Mouse (Mus musculus) liver, embryonic 13.5 days (tissue): ENCODE data around the gene Por. TPM values are rescaled to one million over a fixed set of nuclear protein-coding genes. Genes with fewer than 3 reads are reported as not detected.

ENCODE experiments used
- ATAC-seq: fragments of 200-750 bp; cut with Nextera tagmentation; 2 replicates; pipeline ENCODE4 v1.8.0; 2017; ENCODE audit warnings: low read depth, mild to moderate bottlenecking, moderate number of reproducible peaks, moderate library complexity
- DNase-seq: peaks from one replicate; pipeline ENCODE4 v3.0.0; 2022
- H3K27ac ChIP-seq: fragments of 300-500 bp; sonication (generic); 2 replicates; pipeline ENCODE4 v1.5.1; 2015; ENCODE audit warnings: moderate library complexity, mild to moderate bottlenecking, inconsistent platforms
- H3K27me3 ChIP-seq: fragments of 300-500 bp; sonication (generic); 2 replicates; pipeline ENCODE4 v1.6.1; 2015; ENCODE audit warnings: mild to moderate bottlenecking, inconsistent platforms
- H3K36me3 ChIP-seq: fragments of 300-500 bp; sonication (generic); 2 replicates; pipeline ENCODE4 v1.6.1; 2015; ENCODE audit warnings: mild to moderate bottlenecking, inconsistent platforms
- H3K4me1 ChIP-seq: fragments of 300-500 bp; sonication (generic); replicated peaks from 2 replicates; pipeline ENCODE4 v1.6.1; 2015; ENCODE audit warnings: inconsistent platforms
- H3K4me2 ChIP-seq: fragments of 300-500 bp; sonication (generic); 2 replicates; pipeline ENCODE4 v1.6.1; 2015; ENCODE audit warnings: inconsistent platforms, mild to moderate bottlenecking, moderate library complexity
- H3K4me3 ChIP-seq: fragments of 300-500 bp; sonication (generic); replicated peaks from 2 replicates; pipeline ENCODE4 v1.5.1; 2015; ENCODE audit warnings: mild to moderate bottlenecking, inconsistent platforms
- H3K9ac ChIP-seq: fragments of 300-500 bp; sonication (generic); 2 replicates; pipeline ENCODE4 v1.6.1; 2015; ENCODE audit warnings: mild to moderate bottlenecking, inconsistent platforms
- H3K9me3 ChIP-seq: fragments of 300-500 bp; sonication (generic); replicated peaks from 2 replicates; pipeline ENCODE4 v1.6.1; 2016; ENCODE audit warnings: inconsistent platforms
- WGBS: fragments of 180-500 bp; shearing (Covaris S2); methylation state at CpG from one replicate; pipeline ENCODE4 v1.1.7; 2015; ENCODE audit not compliant: insufficient replicate concordance; 5-methylcytosine and 5-hydroxymethylcytosine counted together
- polyA plus RNA-seq: library from polyadenylated mRNA; unstranded; fragments of >200 nt; fragmentation: Nextera tagmentation; extraction: Ambion mirVana; gene quantifications from 2 replicates; pipeline ENCODE4 v1.2.1, GENCODE M21; 2015

Por gene
- polyA plus RNA-seq, 1 experiment from 2014 or later: 26.7 TPM

DNA sequence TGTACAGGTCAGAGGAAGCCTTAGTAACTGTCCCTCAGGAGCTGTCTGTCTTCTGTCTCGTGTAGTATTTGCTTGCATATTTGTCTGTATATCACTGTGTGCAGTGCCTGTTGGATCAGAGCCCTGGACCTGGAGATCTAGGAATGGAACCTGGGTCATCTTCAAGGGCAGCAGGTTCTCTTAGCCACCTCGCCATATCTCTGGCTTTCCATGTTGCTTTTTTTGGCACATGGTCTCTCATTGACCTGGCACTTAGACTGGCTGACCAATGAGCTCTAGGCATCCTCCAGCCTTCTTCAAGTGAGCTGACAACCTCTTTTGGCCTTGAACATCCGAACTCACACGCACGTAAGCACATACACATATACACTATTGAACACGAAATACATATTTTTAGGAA lies 32.4 kb downstream of the Por start:
- no peak for ATAC-seq
- WGBS: 63% methylated on average over 6 of the region's 6 CpGs
- no peak overlapping the region for H3K4me3 ChIP-seq
- H3K4me1 ChIP-seq: peaks cover 37% of the 10 kb centered on the region
- H3K4me2 ChIP-seq: no peak overlapping the region
- no peak for DNase-seq
- H3K27me3 ChIP-seq: no peaks in the 10 kb centered on the region
- no peak overlapping the region for H3K9ac ChIP-seq
- H3K9me3 ChIP-seq: no peaks in the 10 kb centered on the region
- H3K36me3 ChIP-seq: peaks cover 15% of the 10 kb centered on the region; the same call in 1 of the 2 replicates
- H3K27ac ChIP-seq: no peak overlapping the region

DNA sequence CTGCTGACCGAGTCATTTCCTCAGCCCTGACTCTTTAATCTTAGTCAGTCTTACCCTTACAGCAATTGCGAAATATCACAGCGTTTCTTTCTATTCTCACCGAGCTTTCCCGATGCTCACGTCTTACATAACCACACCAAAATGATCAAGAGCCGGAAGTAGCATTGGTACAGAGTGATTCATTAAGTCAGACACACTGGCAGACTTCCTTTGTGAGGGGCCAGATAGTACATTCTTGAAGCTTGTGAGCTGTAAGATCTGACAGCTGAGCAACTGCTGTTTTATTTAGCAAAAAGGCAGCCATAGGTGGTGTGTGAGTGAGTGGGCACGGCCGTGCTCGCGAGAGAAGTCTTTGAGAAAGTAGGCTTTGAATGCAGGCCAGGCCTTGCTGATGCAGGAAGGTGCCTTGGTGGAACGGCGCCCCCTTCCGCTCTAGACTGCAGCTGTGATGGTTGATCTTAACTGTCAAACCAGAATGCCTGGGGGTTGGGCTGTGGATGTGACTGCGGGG lies 32.9 kb downstream of the Por start:
- DNase-seq (peak; percentile 37), ATAC-seq (peak; percentile 37; the same call in 1 of the 2 replicates)
- H3K4me2 ChIP-seq: 0 out of 2 replicates have a peak overlapping the region, but pooled peaks have one; percentile 17
- H3K9me3 ChIP-seq: no peaks in the 10 kb centered on the region
- no peaks in the 10 kb centered on the region for H3K27me3 ChIP-seq
- H3K36me3 ChIP-seq: peaks cover 13% of the 10 kb centered on the region; the same call in 1 of the 2 replicates
- H3K4me3 ChIP-seq: no peak overlapping the region
- no peak overlapping the region for H3K27ac ChIP-seq
- H3K9ac ChIP-seq: no peak overlapping the region
- WGBS: 14% methylated on average over 15 of the region's 15 CpGs
- peaks cover 37% of the 10 kb centered on the region for H3K4me1 ChIP-seq

DNA sequence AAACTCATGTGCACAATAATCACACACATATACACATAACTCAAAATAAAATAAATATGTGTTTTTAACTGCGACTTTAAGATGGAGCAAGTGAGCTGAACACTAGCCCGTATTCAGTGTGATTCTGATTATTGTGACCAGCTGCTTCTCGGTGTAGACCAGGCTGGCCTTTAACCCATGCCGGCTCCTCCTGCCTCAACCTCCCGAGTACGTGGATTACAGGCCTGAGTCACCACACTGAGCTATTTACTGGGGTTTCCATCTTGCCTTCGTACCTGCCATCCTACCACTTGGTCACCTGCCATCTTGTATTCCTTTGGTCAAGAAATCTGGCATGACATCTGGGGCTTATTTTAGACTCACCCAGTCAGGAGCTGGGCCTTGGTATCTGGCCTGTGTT lies 33.6 kb downstream of the Por start:
- no peaks in the 10 kb centered on the region for H3K27me3 ChIP-seq
- no peaks in the 10 kb centered on the region for H3K9me3 ChIP-seq
- peaks cover 13% of the 10 kb centered on the region; the same call in 1 of the 2 replicates for H3K36me3 ChIP-seq
- ATAC-seq (no peak), DNase-seq (no peak)
- H3K9ac ChIP-seq: no peak overlapping the region
- no peak overlapping the region for H3K4me3 ChIP-seq
- no peak overlapping the region for H3K4me2 ChIP-seq
- peaks cover 40% of the 10 kb centered on the region for H3K4me1 ChIP-seq
- WGBS: 80% methylated on average over 7 of the region's 7 CpGs
- H3K27ac ChIP-seq: no peak overlapping the region

DNA sequence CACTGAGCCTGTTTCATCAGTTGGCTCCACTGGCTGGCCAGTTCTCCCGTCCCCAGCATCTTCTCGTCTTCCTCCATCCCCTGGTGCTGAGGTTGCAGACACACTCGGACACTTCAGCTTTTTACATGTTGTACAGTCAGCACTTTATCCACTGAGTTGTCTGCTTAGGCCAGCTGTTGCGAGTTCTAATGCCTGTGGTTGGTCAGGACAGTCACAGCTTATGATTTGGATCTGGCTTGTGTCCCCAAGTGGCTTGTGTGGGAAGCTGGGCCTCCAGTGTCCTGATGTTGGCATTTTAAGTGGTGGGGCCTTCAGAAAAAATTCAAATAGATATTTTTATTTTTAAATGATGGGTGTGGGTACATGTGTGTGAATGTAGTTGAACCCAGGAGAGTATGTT lies 35.5 kb downstream of the Por start:
- DNase-seq: no peak
- no peaks in the 10 kb centered on the region for H3K9me3 ChIP-seq
- no peak overlapping the region for H3K9ac ChIP-seq
- no peaks in the 10 kb centered on the region for H3K27me3 ChIP-seq
- peaks cover 47% of the 10 kb centered on the region for H3K4me1 ChIP-seq
- 69% methylated on average over 4 of the region's 4 CpGs for WGBS
- no peak for ATAC-seq
- no peak overlapping the region for H3K27ac ChIP-seq
- H3K4me2 ChIP-seq: no peak overlapping the region
- peaks cover 16% of the 10 kb centered on the region for H3K36me3 ChIP-seq
- no peak overlapping the region for H3K4me3 ChIP-seq

DNA sequence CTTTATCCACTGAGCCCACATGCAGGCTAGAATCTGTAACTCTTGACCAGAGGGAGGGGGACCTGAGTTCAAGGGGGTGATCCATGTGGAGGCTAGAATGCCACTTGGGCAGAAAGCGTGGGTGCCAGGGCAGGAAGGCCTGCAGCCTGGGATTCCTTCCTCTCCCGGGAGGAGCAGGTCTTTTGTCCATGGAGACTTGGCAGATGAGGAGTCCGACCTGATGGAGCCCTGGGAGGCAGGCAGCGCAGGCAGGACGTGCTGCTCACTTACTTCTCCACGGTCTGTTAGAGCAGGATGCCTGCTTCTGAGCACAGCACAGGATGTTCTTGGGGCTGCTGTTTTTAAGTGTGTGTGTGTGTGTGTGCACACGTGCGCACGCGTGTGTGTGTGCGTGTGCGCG lies 37.2 kb downstream of the Por start:
- no peak overlapping the region for H3K9ac ChIP-seq
- H3K4me3 ChIP-seq: no peak overlapping the region
- no peaks in the 10 kb centered on the region for H3K9me3 ChIP-seq
- H3K27ac ChIP-seq: no peak overlapping the region
- DNase-seq (no peak), ATAC-seq (no peak)
- H3K36me3 ChIP-seq: peaks cover 12% of the 10 kb centered on the region
- H3K4me1 ChIP-seq: peaks cover 53% of the 10 kb centered on the region
- H3K4me2 ChIP-seq: no peak overlapping the region
- H3K27me3 ChIP-seq: no peaks in the 10 kb centered on the region
- 91% methylated on average over 13 of the region's 13 CpGs for WGBS

DNA sequence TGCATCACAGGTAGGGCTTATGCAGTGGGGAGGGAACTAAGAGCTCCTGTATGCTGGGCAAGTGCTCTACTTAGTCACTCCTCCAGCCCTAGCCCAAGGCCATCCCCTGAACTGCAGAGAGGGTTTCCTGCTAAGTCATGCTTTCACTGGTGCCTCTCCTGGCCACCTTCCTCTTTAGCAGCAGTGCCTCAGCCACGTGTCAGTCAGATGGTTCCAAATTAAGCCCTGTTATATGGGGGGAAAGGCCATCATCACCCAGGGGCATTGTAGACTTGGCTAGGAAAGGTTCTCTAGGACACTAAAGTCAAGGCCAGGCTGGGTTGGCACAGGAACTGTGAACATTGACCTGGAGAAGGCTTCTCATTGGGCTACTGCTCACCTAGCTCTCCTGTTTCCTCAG lies 38.0 kb downstream of the Por start:
- no peaks in the 10 kb centered on the region for H3K27me3 ChIP-seq
- H3K9me3 ChIP-seq: no peaks in the 10 kb centered on the region
- H3K4me3 ChIP-seq: no peak overlapping the region
- H3K36me3 ChIP-seq: peaks cover 12% of the 10 kb centered on the region
- 5% methylated on average over 1 of the region's 1 CpGs for WGBS
- ATAC-seq (peak; percentile 51; the same call in 1 of the 2 replicates), DNase-seq (no peak)
- peaks cover 53% of the 10 kb centered on the region for H3K4me1 ChIP-seq
- peak overlapping the region; percentile 53 for H3K27ac ChIP-seq
- no peak overlapping the region for H3K4me2 ChIP-seq
- no peak overlapping the region for H3K9ac ChIP-seq

DNA sequence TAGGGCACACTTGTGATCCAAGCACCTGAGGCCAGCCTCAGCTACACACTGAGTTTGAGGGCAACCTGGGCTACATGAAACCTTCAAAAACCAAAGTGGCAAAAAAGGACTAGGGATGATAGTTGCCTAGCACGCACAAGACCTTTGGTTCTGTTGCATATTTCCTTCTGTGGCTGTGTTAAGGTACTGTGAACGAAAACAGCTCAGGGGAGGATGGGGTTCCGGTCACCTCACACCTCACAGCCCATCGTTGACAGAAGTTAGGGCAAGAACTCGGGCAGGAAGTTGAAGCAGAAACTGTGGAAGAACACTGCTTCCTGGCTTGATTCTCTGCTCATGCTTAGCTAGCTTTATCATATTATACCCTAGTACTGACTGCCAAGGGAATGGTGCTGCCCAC lies 39.9 kb downstream of the Por start:
- Histone ChIP-seq H3K36me3 (peaks cover 12% of the 10 kb centered on the region), H3K9ac (no peak overlapping the region), H3K27ac (no peak overlapping the region), H3K4me3 (no peak overlapping the region), H3K27me3 (no peaks in the 10 kb centered on the region), H3K4me1 (peaks cover 61% of the 10 kb centered on the region), H3K9me3 (no peaks in the 10 kb centered on the region), H3K4me2 (no peak overlapping the region)
- 75% methylated on average over 5 of the region's 5 CpGs for WGBS
- ATAC-seq (no peak), DNase-seq (no peak)

DNA sequence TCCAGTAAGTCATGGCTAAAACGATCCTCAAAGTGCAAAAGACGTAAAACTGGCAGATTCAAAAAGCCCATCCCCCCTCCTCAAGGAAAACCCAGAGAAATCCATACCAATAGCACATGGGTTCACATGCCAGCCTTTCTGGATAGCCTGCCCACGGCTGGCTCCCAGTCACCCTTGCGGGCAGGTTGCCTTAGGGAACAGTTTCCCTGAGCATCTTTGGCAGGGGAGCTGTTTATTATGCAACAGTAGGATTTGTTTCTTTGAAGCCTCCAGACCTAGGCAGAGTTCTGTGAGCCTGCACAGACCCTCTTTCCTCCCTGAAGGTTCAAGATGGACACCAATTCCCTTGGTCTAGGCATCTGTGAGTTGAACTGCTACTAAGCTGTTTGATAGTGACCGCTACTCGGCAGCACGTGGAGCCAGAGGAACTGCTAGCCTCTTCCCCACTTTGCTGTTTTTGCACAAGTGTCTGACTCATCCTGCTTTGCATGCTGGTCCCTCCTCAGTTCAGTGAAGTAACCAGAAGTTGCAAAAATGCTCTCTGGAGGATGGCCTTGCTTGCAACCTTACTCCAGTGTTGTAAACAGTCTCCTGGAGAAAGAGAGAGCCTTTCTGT lies 40.9 kb downstream of the Por start:
- H3K4me1 ChIP-seq: peaks cover 63% of the 10 kb centered on the region
- H3K4me2 ChIP-seq: no peak overlapping the region
- H3K36me3 ChIP-seq: peaks cover 15% of the 10 kb centered on the region
- no peak overlapping the region for H3K4me3 ChIP-seq
- no peaks in the 10 kb centered on the region for H3K9me3 ChIP-seq
- no peak overlapping the region for H3K27ac ChIP-seq
- DNase-seq (no peak), ATAC-seq (no peak)
- WGBS: 49% methylated on average over 7 of the region's 7 CpGs
- no peaks in the 10 kb centered on the region for H3K27me3 ChIP-seq
- H3K9ac ChIP-seq: no peak overlapping the region

DNA sequence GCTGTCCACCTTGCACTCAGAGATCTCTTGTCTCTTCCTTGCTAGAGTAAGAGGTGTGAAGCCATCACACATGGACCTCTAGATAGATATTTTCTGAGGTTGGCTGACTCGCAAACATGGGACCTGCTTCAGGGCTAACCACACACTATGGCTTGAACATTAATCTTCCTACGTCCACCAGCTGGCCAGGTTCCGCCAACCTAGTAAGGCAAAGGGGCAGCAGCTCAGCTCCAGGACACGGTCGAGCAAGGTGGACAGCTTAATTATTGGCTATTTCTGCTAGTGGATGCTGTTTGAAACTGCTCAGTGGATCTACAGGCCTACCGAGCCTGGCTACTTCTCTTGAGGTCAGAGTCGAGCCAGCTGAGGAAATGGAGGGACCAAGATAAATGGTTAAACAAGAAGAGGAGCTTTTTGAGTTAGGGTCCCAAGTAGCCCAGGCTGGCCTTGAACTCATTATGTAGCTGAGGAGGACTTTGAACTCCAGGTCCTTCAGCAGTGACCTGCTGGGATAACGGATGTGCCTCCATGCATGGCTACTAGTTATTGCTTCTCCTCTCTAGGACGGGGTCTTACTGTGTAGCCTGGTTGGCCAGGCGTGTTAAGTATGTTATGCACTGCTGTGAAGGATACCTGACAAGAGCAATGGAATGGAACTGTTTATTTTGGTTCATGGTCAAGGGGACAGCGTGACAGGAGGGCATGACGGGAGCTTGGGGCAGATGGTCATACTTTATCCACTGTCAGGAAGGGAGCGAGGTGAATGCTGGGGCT lies 41.9 kb downstream of the Por start:
- ATAC-seq (no peak), DNase-seq (no peak)
- Histone ChIP-seq H3K27me3 (no peaks in the 10 kb centered on the region), H3K36me3 (peaks cover 25% of the 10 kb centered on the region), H3K4me1 (peaks cover 63% of the 10 kb centered on the region), H3K9me3 (no peaks in the 10 kb centered on the region), H3K9ac (no peak overlapping the region), H3K4me2 (no peak overlapping the region), H3K4me3 (no peak overlapping the region), H3K27ac (no peak overlapping the region; the same call in 1 of the 2 replicates)
- WGBS: 66% methylated on average over 13 of the region's 13 CpGs

DNA sequence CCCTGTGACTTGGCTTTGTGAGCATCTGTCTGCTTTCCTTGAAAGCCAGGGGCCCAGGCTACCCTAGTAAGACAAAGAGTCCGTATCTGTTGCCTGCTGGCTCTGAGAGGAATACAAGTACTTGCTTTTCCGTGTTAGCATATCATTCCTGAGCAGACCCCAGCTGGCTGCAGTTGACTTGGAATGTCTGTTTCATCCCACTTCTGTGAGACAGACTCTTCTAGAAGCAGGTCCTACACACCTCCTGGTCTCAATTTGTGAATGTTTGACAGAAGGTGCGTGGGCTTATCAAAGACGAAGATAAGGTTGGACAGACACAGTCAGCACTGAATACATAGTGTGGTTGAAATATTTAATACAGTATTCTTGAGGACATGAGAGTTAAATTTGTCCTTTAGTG lies 43.0 kb downstream of the Por start:
- 14% methylated on average over 4 of the region's 4 CpGs for WGBS
- Histone ChIP-seq H3K4me2 (no peak overlapping the region), H3K9me3 (no peaks in the 10 kb centered on the region), H3K4me3 (no peak overlapping the region), H3K27ac (no peak overlapping the region), H3K9ac (no peak overlapping the region), H3K27me3 (no peaks in the 10 kb centered on the region), H3K4me1 (peaks cover 55% of the 10 kb centered on the region), H3K36me3 (peaks cover 28% of the 10 kb centered on the region)
- DNase-seq: no peak
- ATAC-seq: no peak

DNA sequence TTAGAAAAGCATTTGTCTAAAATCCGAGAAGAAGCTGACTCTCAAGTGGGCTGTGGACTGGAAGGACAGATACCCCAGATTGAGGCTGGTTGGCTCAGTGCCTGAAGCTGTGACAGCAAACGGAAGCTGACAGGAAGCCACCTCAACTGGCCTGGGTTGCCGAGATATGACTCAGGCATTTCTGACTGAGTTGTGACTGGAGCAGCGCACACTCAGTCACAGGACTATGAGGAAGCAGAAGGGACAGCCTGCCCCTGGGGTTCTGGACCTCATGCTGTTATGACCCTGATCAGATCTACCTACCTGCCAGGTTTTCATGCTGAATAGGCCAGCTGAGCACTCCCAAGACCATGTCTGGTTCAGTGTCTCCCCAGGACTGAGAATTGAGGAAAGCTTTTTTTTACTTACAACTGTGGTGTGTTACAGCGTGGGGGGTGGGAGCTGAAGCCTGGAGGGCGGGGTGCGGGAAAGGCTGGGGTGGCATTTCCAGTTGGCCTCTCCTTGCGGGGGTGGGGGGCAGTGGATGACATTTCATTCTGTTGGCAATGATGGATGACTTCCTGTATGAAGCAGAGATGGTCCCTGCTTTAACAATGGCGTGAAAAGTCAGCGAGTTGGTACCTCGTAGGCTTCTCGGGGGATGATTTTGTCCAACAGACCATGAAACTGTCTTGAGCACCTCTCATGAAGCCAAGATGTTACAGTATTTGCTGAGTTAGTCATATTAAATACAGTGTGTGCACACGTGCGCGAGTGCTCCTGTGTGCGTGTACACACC lies 43.8 kb downstream of the Por start:
- Histone ChIP-seq H3K9me3 (no peaks in the 10 kb centered on the region), H3K27me3 (no peaks in the 10 kb centered on the region), H3K4me1 (peaks cover 51% of the 10 kb centered on the region), H3K27ac (peak overlapping the region; percentile 24), H3K4me3 (no peak overlapping the region), H3K36me3 (peaks cover 28% of the 10 kb centered on the region), H3K4me2 (peak overlapping the region; percentile 34), H3K9ac (no peak overlapping the region)
- DNase-seq: peak; percentile 63
- 24% methylated on average over 16 of the region's 16 CpGs for WGBS
- ATAC-seq: peak; percentile 84
